Mouse (Mus musculus) heart, postnatal 14 days (tissue): ENCODE data around the gene Kntc1. TPM values are rescaled to one million over a fixed set of nuclear protein-coding genes. Genes with fewer than 3 reads are reported as not detected.
"Not testable (repeated sequence)": the region's sequence is repeated elsewhere in the genome, so short reads cannot be mapped to it uniquely, and the experiment has no call there.

ENCODE experiments used
- DNase-seq, 2 experiments: peaks; one replicate each; pipeline ENCODE4 v3.0.0; 2021 to 2022
- intact Hi-C: fragments of 180-260 bp; cut with DNase I; formaldehyde crosslinking; loops from one replicate; pipeline ENCODE4 v1.15.1; 2025
- long read RNA-seq, 2 experiments: library from polyadenylated mRNA; stranded (forward); transcript quantifications; one replicate each; pipeline ENCODE4 v2.0.0; 2021
- total RNA-seq, 2 experiments: library from RNA; stranded (reverse); gene quantifications; 2 replicates each; pipeline ENCODE4 v1.2.3; 2021

Kntc1 gene
- 1 to 10 TPM; 3.4 to 4.9 TPM for total RNA-seq
- long read RNA-seq, experiment 1, partial matches to known transcripts, result 1 of 1 reads
- long read RNA-seq, experiment 1, other reads (novel, unspliced or antisense), result 0 of 1 reads
- long read RNA-seq, experiment 2, result 0 reads

- DNase-seq, result peak; percentile 95 to 98
- intact Hi-C loops, result loop anchor here (2.0 kb wide), 2 partner anchors 29 to 157 kb away; partner anchors contain the start of genes Denr and Zcchc8
These were observed at the start of gene Kntc1, which contains the start of gene Rsrc2 for GRCm38 (mm10) chr5:123749065-123750064. Gene Kntc1, plus strand, starts transcription at chr5:123749716. Gene Rsrc2, minus strand, starts transcription at chr5:123749414.

GRCm38 (mm10) chr5:123700625-123701024 lies 48.9 kb upstream of the Kntc1 start:
- intact Hi-C loops, result loop anchor here (1.0 to 5.0 kb wide), 2 partner anchors 74 to 207 kb away; partner anchors contain the start of gene Denr
- DNase-seq, result peak; percentile 85 to 87

GRCm38 (mm10) chr5:123708598-123708997 lies 40.9 kb upstream of the Kntc1 start:
- DNase-seq, result no peak
- intact Hi-C loops, result no loop called here

GRCm38 (mm10) chr5:123709571-123709970 lies 39.9 kb upstream of the Kntc1 start:
- intact Hi-C loops, result no loop called here
- DNase-seq, result no peak

- intact Hi-C loops, result no loop called here
- DNase-seq, result no peak
These were observed 35.7 kb upstream of the Kntc1 start for GRCm38 (mm10) chr5:123713782-123714181.

GRCm38 (mm10) chr5:123714622-123715021 lies 34.9 kb upstream of the Kntc1 start:
- intact Hi-C loops, result no loop called here
- DNase-seq, result no peak

GRCm38 (mm10) chr5:123720328-123721311 lies 28.9 kb upstream of the Kntc1 start, which contains the start of gene Zcchc8:
Gene Zcchc8, minus strand, starts transcription at chr5:123721100.
- intact Hi-C loops, result loop anchor here (2.0 kb wide), 1 partner anchor 28 kb away; the partner anchor contains the start of genes Kntc1 and Rsrc2
- DNase-seq, result peak; percentile 92 to 93

- intact Hi-C loops, DNase-seq: not testable (repeated sequence)
These were observed 25.7 kb upstream of the Kntc1 start for GRCm38 (mm10) chr5:123723816-123724215.

GRCm38 (mm10) chr5:123730981-123731380 lies 18.5 kb upstream of the Kntc1 start:
- DNase-seq, result no peak
- intact Hi-C loops, result no loop called here

GRCm38 (mm10) chr5:123744358-123744757 lies 5.2 kb upstream of the Kntc1 start:
- intact Hi-C loops, result no loop called here
- DNase-seq, result no peak

GRCm38 (mm10) chr5:123746253-123746652 lies 3.3 kb upstream of the Kntc1 start:
- DNase-seq, result no peak
- intact Hi-C loops, result no loop called here

- intact Hi-C loops, result loop anchor here (2.0 kb wide), 2 partner anchors 27 to 159 kb away; partner anchors contain the start of genes Denr and Zcchc8
- DNase-seq, result no peak
These were observed 1.9 kb upstream of the Kntc1 start for GRCm38 (mm10) chr5:123747604-123748003.

GRCm38 (mm10) chr5:123748339-123749064 lies 1.0 kb upstream of the Kntc1 start:
- intact Hi-C loops, result loop anchor here (2.0 kb wide), 2 partner anchors 28 to 158 kb away; partner anchors contain the start of genes Denr and Zcchc8
- DNase-seq, result no peak

GRCm38 (mm10) chr5:123765506-123765905 lies 16.0 kb downstream of the Kntc1 start:
- intact Hi-C loops, result no loop called here

GRCm38 (mm10) chr5:123766455-123766854 lies 16.9 kb downstream of the Kntc1 start:
- intact Hi-C loops, DNase-seq: not testable (repeated sequence)

More at GRCm38 (mm10) chr5:123765506-123765905, 16.0 kb downstream of the Kntc1 start:
- no peak for DNase-seq

- no peak for DNase-seq
- intact Hi-C loops, result no loop called here
These were observed 23.9 kb downstream of the Kntc1 start for GRCm38 (mm10) chr5:123773441-123773840.

- intact Hi-C loops, result no loop called here
- DNase-seq, result no peak
These were observed 31.2 kb downstream of the Kntc1 start for GRCm38 (mm10) chr5:123780716-123781115.

GRCm38 (mm10) chr5:123781864-123782263 lies 32.3 kb downstream of the Kntc1 start:
- intact Hi-C loops, result no loop called here

GRCm38 (mm10) chr5:123788976-123789375 lies 39.5 kb downstream of the Kntc1 start:
- DNase-seq, result no peak
- intact Hi-C loops, result no loop called here

More at GRCm38 (mm10) chr5:123781864-123782263, 32.3 kb downstream of the Kntc1 start:
- no peak for DNase-seq
